Mouse (Mus musculus) forebrain, embryonic 12.5 days (tissue): ENCODE measurements around the gene 4930426L09Rik. TPM values are rescaled to one million over a fixed set of nuclear protein-coding genes. Genes with fewer than 3 reads are reported as not detected.
"Not testable (repeated sequence)": the region's sequence is repeated elsewhere in the genome, so short reads cannot be mapped to it uniquely, and the experiment has no call there.

Experiments
- ATAC-seq: fragments of 200-750 bp; cut with Nextera tagmentation; 2 replicates; pipeline ENCODE4 v1.8.0; 2017; ENCODE audit warnings: moderate TSS enrichment; ENCODE audit not compliant: low FRiP score
- H3K27ac ChIP-seq: fragments of 300-500 bp; sonication (generic); 2 replicates; pipeline ENCODE4 v1.5.1; 2016; ENCODE audit warnings: mild to moderate bottlenecking
- H3K27me3 ChIP-seq: fragments of 300-500 bp; sonication (generic); 2 replicates; pipeline ENCODE4 v1.6.1; 2016; ENCODE audit warnings: mild to moderate bottlenecking
- H3K36me3 ChIP-seq: fragments of 300-500 bp; sonication (generic); replicated peaks from 2 replicates; pipeline ENCODE4 v1.6.1; 2016; ENCODE audit warnings: mild to moderate bottlenecking
- H3K4me1 ChIP-seq: fragments of 300-500 bp; sonication (generic); 2 replicates; pipeline ENCODE4 v1.6.1; 2016
- H3K4me2 ChIP-seq: fragments of 300-500 bp; sonication (generic); 2 replicates; pipeline ENCODE4 v1.6.1; 2016; ENCODE audit warnings: mild to moderate bottlenecking, moderate library complexity
- H3K4me3 ChIP-seq: fragments of 300-500 bp; sonication (generic); replicated peaks from 2 replicates; pipeline ENCODE4 v1.5.1; 2016; ENCODE audit warnings: mild to moderate bottlenecking
- H3K9ac ChIP-seq: fragments of 300-500 bp; sonication (generic); 2 replicates; pipeline ENCODE4 v1.6.1; 2016; ENCODE audit warnings: mild to moderate bottlenecking
- H3K9me3 ChIP-seq: fragments of 300-500 bp; sonication (generic); 2 replicates; pipeline ENCODE4 v1.6.1; 2016
- WGBS: fragments of 180-500 bp; shearing (Covaris S2); methylation state at CpG from one replicate; pipeline ENCODE4 v1.1.7; 2016; 5-methylcytosine and 5-hydroxymethylcytosine counted together
- polyA plus RNA-seq: library from polyadenylated mRNA; unstranded; fragments of >200 nt; fragmentation: Nextera tagmentation; extraction: Ambion mirVana; gene quantifications from 2 replicates; pipeline ENCODE4 v1.2.1, GENCODE M21; 2016

The 4930426L09Rik gene
- polyA plus RNA-seq, 1 experiment from 2014 or later, result 0.47 TPM

DNA sequence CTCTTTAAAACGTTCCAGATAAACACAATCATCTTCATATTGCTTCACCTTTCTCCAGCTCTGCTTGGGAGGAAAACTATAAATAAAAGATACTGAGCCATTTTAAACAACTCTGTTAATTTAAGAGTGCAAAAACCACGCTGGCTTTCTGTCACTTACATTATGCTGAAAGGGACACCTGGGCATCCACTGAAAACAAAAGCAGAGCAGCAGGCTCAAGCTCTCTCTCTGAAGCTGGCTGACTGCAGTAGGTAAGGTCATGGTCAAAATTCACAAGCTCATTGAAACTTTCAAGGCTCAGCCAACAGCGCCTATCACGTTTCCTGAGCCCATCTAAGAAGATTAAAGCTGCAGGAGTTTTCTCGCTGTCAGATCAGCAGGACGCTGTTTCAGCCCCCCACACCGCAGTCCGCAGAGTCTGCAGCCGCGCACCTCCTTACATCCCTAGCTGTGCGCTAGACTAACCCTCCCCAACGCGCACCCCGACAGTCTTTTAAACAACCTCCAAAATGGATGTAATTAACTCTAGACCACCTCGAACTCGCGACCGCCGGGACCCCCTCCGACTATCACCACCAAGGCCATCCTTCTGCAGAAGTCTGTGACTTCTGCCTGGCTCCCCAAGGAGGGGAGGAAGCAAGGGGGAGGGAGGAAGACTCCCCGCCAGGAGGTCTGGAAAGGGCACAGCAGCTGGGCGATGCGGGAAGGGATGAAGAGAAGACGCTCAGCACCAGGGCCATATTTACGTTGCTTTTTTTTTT lies 1.5 kb upstream of the 4930426L09Rik start:
- H3K27ac ChIP-seq, result no peak overlapping the region
- H3K9me3 ChIP-seq, result no peaks in the 10 kb centered on the region
- H3K4me3 ChIP-seq, result peak overlapping the region; percentile 75
- no peaks in the 10 kb centered on the region for H3K36me3 ChIP-seq
- peak overlapping the region; percentile 94 for H3K4me2 ChIP-seq
- no peak for ATAC-seq
- H3K9ac ChIP-seq, result peak overlapping the region; percentile 79
- under 1% methylated on average over 25 of the region's 25 CpGs for WGBS
- peaks cover 18% of the 10 kb centered on the region; the same call in 1 of the 2 replicates for H3K27me3 ChIP-seq
- peaks cover 15% of the 10 kb centered on the region for H3K4me1 ChIP-seq

DNA sequence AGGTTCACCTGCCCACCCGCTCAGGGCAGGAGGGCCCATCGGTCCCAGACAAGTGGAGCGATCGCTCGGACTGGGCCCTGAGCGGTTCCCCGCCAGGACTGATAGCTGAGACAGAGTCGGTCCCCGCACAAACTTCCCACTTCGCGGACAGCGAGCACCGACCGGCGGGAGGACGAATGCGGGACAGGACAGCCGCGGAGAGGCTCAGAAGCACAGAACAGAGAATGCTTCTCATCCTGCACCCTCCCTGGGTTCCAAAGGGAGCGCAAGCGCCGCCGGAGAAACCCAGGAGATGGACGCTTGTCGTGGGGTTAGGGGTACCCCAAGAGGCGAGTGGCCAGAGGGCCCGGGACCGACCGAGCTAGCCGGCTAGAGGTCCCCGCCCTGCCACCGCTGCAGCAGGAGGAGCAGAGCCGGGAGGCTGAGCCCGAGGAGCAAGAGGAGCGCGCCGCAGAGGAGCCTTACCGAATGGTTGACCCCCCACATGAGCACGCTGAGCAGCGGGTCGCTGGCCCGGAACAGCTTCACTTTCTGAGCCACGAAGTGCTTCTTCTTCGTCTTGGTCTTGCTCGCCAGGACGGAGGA lies 664 bp upstream of the 4930426L09Rik start:
- Histone ChIP-seq H3K27ac (peak overlapping the region; percentile 94), H3K4me3 (peak overlapping the region; percentile 75), H3K9ac (peak overlapping the region; percentile 79), H3K4me1 (peaks cover 15% of the 10 kb centered on the region), H3K27me3 (peaks cover 18% of the 10 kb centered on the region; the same call in 1 of the 2 replicates), H3K9me3 (no peaks in the 10 kb centered on the region), H3K36me3 (no peaks in the 10 kb centered on the region), H3K4me2 (peak overlapping the region; percentile 94)
- WGBS, result under 1% methylated on average over 46 of the region's 46 CpGs
- peak; percentile 67 for ATAC-seq

DNA sequence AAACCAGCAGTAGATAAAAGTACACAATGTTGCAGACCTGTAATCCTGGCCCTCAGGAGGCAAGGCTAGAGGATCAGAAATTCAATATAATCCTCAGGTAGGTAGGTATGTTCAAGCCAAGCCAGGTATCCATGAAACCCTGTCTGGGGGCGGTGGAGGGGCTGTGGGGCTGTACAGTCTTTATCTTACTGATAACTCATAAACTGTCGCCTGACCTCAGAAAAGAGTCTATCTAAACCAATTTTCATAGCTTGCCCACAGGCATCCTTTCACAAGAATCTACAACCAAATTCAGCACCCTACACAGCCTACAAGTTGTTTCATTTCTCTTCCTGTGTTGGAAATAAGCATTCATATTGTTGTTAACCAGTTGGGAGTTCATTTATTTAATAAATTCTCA lies 1.3 kb downstream of the 4930426L09Rik start:
- 91% methylated on average over 2 of the region's 2 CpGs for WGBS

DNA sequence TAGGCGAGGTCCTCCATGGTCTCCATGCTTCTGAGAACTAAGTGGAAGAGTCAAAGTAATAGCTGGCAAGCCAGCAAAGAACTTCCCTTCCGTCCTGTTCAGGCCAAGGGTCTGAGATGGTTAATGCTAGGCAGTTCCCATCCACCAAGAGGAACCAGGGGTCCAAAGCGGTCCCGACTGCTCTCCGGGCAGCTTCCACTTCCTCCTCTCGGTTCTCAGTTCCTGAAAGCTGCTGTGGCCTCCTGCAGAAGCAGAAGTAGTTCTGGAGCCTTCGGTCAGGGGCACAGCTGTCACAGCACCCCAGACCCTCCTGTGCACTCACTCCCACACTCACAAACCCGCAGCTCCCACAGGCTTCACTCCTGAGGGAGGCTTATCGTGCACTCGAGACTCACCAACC lies 6.7 kb downstream of the 4930426L09Rik start:
- no peak overlapping the region for H3K9ac ChIP-seq
- WGBS, result 81% methylated on average over 10 of the region's 10 CpGs
- H3K27ac ChIP-seq, result no peak overlapping the region

More for the DNA sequence above, 1.3 kb downstream of the 4930426L09Rik start:
- H3K27me3 ChIP-seq, result peaks cover 18% of the 10 kb centered on the region; the same call in 1 of the 2 replicates
- no peak for ATAC-seq
- no peak overlapping the region for H3K9ac ChIP-seq
- no peak overlapping the region for H3K4me2 ChIP-seq
- no peak overlapping the region for H3K4me3 ChIP-seq
- no peaks in the 10 kb centered on the region for H3K36me3 ChIP-seq
- peaks cover 15% of the 10 kb centered on the region for H3K4me1 ChIP-seq
- H3K9me3 ChIP-seq, result no peaks in the 10 kb centered on the region
- no peak overlapping the region for H3K27ac ChIP-seq

DNA sequence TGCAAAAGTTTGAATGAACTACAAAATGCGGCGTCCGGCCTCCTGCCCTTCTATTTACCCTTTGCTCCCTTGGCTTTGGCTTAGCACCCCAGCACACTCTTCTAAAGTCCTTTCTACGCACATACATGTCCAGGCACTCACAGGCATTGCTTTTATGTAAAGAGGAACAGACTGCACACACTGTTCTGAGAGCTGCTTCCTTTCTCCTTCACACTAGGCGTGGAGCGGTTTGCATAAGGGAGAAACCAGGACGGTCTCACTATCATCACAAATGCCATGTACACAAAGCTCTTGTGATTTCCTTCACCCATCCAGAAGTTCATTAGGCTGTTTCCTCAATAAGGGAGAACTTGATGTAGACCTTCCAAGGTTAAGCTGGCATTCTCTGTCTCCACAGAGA lies 8.0 kb downstream of the 4930426L09Rik start:
- H3K4me1 ChIP-seq, result no peaks in the 10 kb centered on the region
- WGBS, result 84% methylated on average over 7 of the region's 7 CpGs
- ATAC-seq, result no peak

More for the DNA sequence above, 6.7 kb downstream of the 4930426L09Rik start:
- Histone ChIP-seq H3K4me3 (no peak overlapping the region), H3K36me3 (no peaks in the 10 kb centered on the region), H3K9me3 (no peaks in the 10 kb centered on the region), H3K4me1 (no peaks in the 10 kb centered on the region), H3K4me2 (no peak overlapping the region), H3K27me3 (0 out of 2 replicates have a peak, but pooled peaks cover 12% of the 10 kb centered on the region)
- ATAC-seq, result no peak

DNA sequence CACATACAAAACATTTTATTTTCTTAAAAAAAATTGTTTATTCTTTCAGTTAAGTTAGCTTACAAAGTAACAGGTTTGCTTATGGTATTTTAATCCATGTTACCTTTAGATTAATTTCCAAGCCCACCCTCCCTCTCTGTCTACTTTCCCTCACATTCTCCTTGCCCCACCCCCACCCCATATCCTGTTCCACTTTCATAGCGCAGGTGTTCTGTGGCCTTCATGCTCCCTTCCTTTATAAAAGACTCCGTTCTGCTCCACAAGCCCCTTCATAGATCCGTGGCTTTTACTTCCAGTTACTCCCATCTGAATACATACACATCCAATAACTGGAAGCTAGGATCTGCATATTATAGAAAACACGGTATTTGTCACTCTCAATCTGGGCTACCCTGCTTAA lies 9.4 kb downstream of the 4930426L09Rik start:
- Histone ChIP-seq H3K4me1 (no peaks in the 10 kb centered on the region), H3K27ac (no peak overlapping the region), H3K36me3 (no peaks in the 10 kb centered on the region), H3K9ac (no peak overlapping the region), H3K27me3 (0 out of 2 replicates have a peak, but pooled peaks cover 8% of the 10 kb centered on the region), H3K4me3 (no peak overlapping the region), H3K9me3 (no peaks in the 10 kb centered on the region), H3K4me2 (no peak overlapping the region)
- WGBS, result 79% methylated on average over 4 of the region's 4 CpGs
- no peak for ATAC-seq

More for the DNA sequence above, 8.0 kb downstream of the 4930426L09Rik start:
- Histone ChIP-seq H3K4me3 (no peak overlapping the region), H3K27me3 (0 out of 2 replicates have a peak, but pooled peaks cover 8% of the 10 kb centered on the region), H3K9ac (no peak overlapping the region), H3K27ac (no peak overlapping the region), H3K4me2 (no peak overlapping the region), H3K36me3 (no peaks in the 10 kb centered on the region), H3K9me3 (no peaks in the 10 kb centered on the region)

DNA sequence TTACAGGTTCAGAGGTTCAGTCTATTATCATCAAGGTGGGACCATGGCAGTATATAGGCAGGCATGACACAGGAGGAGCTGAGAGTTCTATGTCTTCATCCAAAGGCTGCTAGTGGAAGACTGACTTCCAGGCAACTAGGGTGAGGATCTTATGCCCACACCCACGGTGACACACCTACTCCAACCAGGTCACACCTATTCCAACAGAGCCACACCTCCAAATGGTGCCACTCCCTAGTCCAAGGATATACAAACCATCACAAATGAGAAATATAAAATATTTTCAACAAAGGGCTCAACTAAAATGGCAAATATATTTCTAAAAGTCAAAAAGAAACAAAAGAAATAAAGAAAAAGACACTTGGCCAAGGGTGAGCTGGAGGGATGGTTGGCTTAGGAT lies 12.4 kb downstream of the 4930426L09Rik start:
- H3K27me3 ChIP-seq, H3K4me1 ChIP-seq, H3K27ac ChIP-seq, H3K4me3 ChIP-seq, H3K36me3 ChIP-seq, ATAC-seq, H3K9me3 ChIP-seq, H3K4me2 ChIP-seq, H3K9ac ChIP-seq: not testable (repeated sequence)
- 92% methylated on average over 1 of the region's 1 CpGs for WGBS

DNA sequence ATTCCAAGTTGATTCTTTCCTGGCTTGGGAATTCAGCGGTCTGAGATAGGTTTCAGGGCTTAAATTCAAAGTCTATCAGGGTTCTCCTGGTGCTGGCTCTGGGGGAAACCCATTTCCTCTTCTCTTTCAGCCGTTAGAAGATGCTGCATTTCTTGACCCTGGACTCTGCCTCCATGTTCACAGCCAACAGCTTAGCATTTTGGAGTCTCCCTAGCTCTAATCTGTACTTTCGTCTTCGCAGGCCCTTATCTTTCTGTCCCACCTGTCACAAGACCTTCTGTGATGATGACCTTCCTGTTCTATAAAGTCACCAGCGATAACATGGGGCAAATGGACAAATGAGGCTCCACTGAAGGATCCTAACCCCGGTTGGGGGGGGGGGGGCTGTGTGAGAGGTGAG lies 13.3 kb downstream of the 4930426L09Rik start:
- no peaks in the 10 kb centered on the region for H3K9me3 ChIP-seq
- WGBS, result 89% methylated on average over 6 of the region's 6 CpGs
- no peak overlapping the region for H3K4me2 ChIP-seq
- no peaks in the 10 kb centered on the region for H3K36me3 ChIP-seq
- no peak for ATAC-seq
- H3K4me3 ChIP-seq, result no peak overlapping the region
- no peak overlapping the region for H3K9ac ChIP-seq
- H3K4me1 ChIP-seq, result no peaks in the 10 kb centered on the region
- H3K27me3 ChIP-seq, result no peaks in the 10 kb centered on the region
- no peak overlapping the region for H3K27ac ChIP-seq

DNA sequence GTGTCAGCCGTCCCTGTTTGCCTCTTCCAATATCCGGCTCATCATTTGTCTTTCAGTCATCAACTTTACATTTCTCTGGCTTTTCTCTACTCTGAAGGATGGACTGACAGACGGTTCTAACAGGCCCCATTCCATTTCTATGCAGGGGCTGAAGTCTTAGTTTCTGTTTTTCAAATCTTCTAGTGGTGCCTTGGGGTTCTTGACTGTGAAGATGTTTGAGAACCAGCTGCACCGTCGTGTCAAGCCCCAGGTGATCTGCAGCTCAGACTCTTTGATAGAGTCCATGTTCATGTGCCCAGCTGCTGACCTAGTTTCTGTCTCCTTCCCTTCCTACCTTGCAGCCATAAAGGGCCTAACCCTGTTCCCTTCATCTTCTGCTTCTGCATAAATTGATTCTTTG lies 18.2 kb downstream of the 4930426L09Rik start:
- no peak overlapping the region for H3K9ac ChIP-seq
- ATAC-seq, result no peak

DNA sequence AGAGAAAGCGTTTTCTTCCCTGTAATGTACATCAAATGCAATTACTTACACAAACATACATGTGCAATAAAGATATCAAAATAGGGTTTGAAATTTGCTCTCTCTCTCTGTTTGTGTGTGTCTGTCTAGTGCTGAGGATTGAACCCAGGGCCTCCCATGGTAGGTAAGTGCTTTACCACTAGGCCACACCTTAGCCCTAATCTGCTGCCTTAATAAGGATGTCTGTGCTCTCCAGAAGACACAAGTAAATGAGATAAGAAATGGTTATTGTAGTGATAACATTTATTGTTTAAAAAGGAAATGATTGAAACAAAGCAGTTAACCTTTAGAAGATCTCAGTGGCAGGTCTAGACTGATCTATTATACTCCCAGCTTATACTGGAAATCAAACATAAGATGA lies 18.7 kb downstream of the 4930426L09Rik start:
- Histone ChIP-seq H3K9me3 (no peaks in the 10 kb centered on the region), H3K27ac (no peak overlapping the region), H3K27me3 (no peaks in the 10 kb centered on the region), H3K4me3 (no peak overlapping the region), H3K9ac (no peak overlapping the region), H3K4me2 (no peak overlapping the region), H3K4me1 (no peaks in the 10 kb centered on the region), H3K36me3 (no peaks in the 10 kb centered on the region)
- 81% methylated on average over 1 of the region's 1 CpGs for WGBS
- no peak for ATAC-seq

More for the DNA sequence above, 18.2 kb downstream of the 4930426L09Rik start:
- Histone ChIP-seq H3K9me3 (no peaks in the 10 kb centered on the region), H3K27ac (no peak overlapping the region), H3K4me1 (no peaks in the 10 kb centered on the region), H3K4me2 (no peak overlapping the region), H3K4me3 (no peak overlapping the region), H3K36me3 (no peaks in the 10 kb centered on the region), H3K27me3 (no peaks in the 10 kb centered on the region)
- WGBS, result 87% methylated on average over 5 of the region's 5 CpGs

DNA sequence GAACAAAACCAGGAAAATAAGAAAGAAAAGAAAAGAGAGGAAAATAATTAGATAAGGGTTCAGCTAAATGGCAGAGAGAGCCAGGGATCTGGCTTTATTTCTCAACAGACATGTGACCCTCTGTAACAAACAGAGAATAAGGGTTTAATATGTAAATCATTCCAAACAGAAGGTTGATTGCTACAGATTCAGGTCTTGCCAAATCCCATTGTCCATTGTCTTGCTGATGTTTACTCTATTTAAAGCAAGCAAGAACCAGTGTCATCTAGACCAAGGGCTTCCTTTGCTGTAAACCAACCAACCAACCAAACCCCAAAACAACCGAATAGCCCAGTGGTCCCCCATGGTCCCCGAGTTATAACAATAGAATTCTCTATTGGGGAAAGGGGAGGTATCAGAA lies 19.9 kb downstream of the 4930426L09Rik start:
- Histone ChIP-seq H3K4me2 (no peak overlapping the region), H3K27me3 (no peaks in the 10 kb centered on the region), H3K27ac (no peak overlapping the region), H3K9me3 (no peaks in the 10 kb centered on the region), H3K9ac (no peak overlapping the region), H3K4me3 (no peak overlapping the region), H3K36me3 (no peaks in the 10 kb centered on the region), H3K4me1 (no peaks in the 10 kb centered on the region)
- WGBS, result 51% methylated on average over 2 of the region's 2 CpGs
- no peak for ATAC-seq

DNA sequence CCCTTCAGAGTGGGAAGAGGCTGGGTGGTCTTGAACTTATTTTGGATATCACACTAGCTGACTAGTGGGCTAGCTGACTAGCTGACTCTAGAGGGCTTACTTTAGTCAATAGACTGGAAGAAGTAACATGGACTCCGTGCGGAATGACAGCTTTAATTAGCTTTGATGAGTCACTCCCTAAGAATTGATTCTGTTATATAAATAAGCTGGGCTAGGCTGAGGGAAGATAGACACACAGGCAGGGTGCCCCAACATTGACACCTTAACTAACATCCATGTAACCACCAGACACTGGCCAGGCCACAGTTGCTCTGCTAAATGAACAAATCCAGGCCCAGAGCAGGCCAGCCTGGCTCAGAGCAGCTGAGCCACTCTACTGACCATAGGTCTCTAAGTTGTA lies 26.7 kb downstream of the 4930426L09Rik start:
- WGBS, result 79% methylated on average over 2 of the region's 2 CpGs
- ATAC-seq, result no peak
- H3K27ac ChIP-seq, result no peak overlapping the region

More for the DNA sequence above, 26.7 kb downstream of the 4930426L09Rik start:
- H3K9me3 ChIP-seq, result peaks cover 2% of the 10 kb centered on the region; the same call in 1 of the 2 replicates
- no peak overlapping the region for H3K9ac ChIP-seq
- H3K4me3 ChIP-seq, result no peak overlapping the region
- no peaks in the 10 kb centered on the region for H3K36me3 ChIP-seq
- no peak overlapping the region for H3K4me2 ChIP-seq
- H3K27me3 ChIP-seq, result no peaks in the 10 kb centered on the region
- H3K4me1 ChIP-seq, result no peaks in the 10 kb centered on the region
